Mouse (Mus musculus) heart, postnatal 25 days (tissue): Measurements from ENCODE around the gene Msrb2. TPM values are rescaled to one million over a fixed set of nuclear protein-coding genes. Genes with fewer than 3 reads are reported as not detected.

ENCODE experiments used
- DNase-seq: peaks from one replicate; pipeline ENCODE4 v3.0.0; 2022; ENCODE audit warnings: low spot score
- intact Hi-C: fragments of 180-260 bp; cut with DNase I; formaldehyde crosslinking; loops from one replicate; pipeline ENCODE4 v1.15.1; 2025
- total RNA-seq, 2 experiments: library from RNA; stranded (reverse); gene quantifications; 2 replicates each; pipeline ENCODE4 v1.2.3; 2021

Gene Msrb2
- total RNA-seq, result 10 to 100 TPM; 59.2 to 64.0 TPM

GRCm38 (mm10) chr2:19371390-19372158, at the start of gene Msrb2:
TSS of gene Msrb2 (plus strand) at chr2:19371440.
- intact Hi-C loops, result no loop called here
- DNase-seq, result peak; percentile 53

- intact Hi-C loops, result no loop called here
- no peak for DNase-seq
Observed at GRCm38 (mm10) chr2:19322448-19322847, 48.8 kb upstream of the Msrb2 start.

GRCm38 (mm10) chr2:19326376-19326775, 44.9 kb upstream of the Msrb2 start:
- intact Hi-C loops, result no loop called here
- no peak for DNase-seq

GRCm38 (mm10) chr2:19327811-19328210, 43.4 kb upstream of the Msrb2 start:
- intact Hi-C loops, result no loop called here
- no peak for DNase-seq

- intact Hi-C loops, result loop anchor here (2.0 to 10.0 kb wide), 5 partner anchors 67 to 1919 kb away; partner anchors contain the start of gene Dnajc1
- peak; percentile 17 for DNase-seq
Observed at GRCm38 (mm10) chr2:19343901-19344635, 27.2 kb upstream of the Msrb2 start.

GRCm38 (mm10) chr2:19344636-19345413, 26.4 kb upstream of the Msrb2 start:
- peak; percentile 61 for DNase-seq
- intact Hi-C loops, result loop anchor here (2.0 to 10.0 kb wide), 5 partner anchors 68 to 1920 kb away; partner anchors contain the start of gene Dnajc1

GRCm38 (mm10) chr2:19345414-19345964, 25.8 kb upstream of the Msrb2 start:
- no peak for DNase-seq
- intact Hi-C loops, result loop anchor here (2.0 to 10.0 kb wide), 3 partner anchors 69 to 1921 kb away; no protein-coding TSS in a partner anchor

GRCm38 (mm10) chr2:19348454-19348853, 22.8 kb upstream of the Msrb2 start:
- DNase-seq, result no peak
- intact Hi-C loops, result loop anchor here (10.0 kb wide), 2 partner anchors 1324 to 1924 kb away; no protein-coding TSS in a partner anchor

GRCm38 (mm10) chr2:19350167-19350566, 21.1 kb upstream of the Msrb2 start:
- intact Hi-C loops, result no loop called here

GRCm38 (mm10) chr2:19351615-19352253, 19.5 kb upstream of the Msrb2 start:
- DNase-seq, result no peak
- intact Hi-C loops, result no loop called here

More at GRCm38 (mm10) chr2:19350167-19350566, 21.1 kb upstream of the Msrb2 start:
- no peak for DNase-seq

- intact Hi-C loops, result no loop called here
Observed at GRCm38 (mm10) chr2:19353158-19353557, 18.1 kb upstream of the Msrb2 start.

GRCm38 (mm10) chr2:19362880-19363279, 8.4 kb upstream of the Msrb2 start:
- intact Hi-C loops, result no loop called here
- DNase-seq, result no peak

More at GRCm38 (mm10) chr2:19353158-19353557, 18.1 kb upstream of the Msrb2 start:
- no peak for DNase-seq

GRCm38 (mm10) chr2:19366426-19366825, 4.8 kb upstream of the Msrb2 start:
- intact Hi-C loops, result no loop called here
- DNase-seq, result no peak

GRCm38 (mm10) chr2:19367114-19367513, 4.1 kb upstream of the Msrb2 start:
- intact Hi-C loops, result no loop called here
- no peak for DNase-seq

- intact Hi-C loops, result no loop called here
- no peak for DNase-seq
Observed at GRCm38 (mm10) chr2:19373695-19374094, 2.5 kb downstream of the Msrb2 start.

- intact Hi-C loops, result no loop called here
- DNase-seq, result no peak
Observed at GRCm38 (mm10) chr2:19380446-19380950, 9.3 kb downstream of the Msrb2 start.

GRCm38 (mm10) chr2:19380986-19381385, 9.7 kb downstream of the Msrb2 start:
- DNase-seq, result no peak
- intact Hi-C loops, result no loop called here

- intact Hi-C loops, result no loop called here
- no peak for DNase-seq
Observed at GRCm38 (mm10) chr2:19382206-19382605, 11.0 kb downstream of the Msrb2 start.

GRCm38 (mm10) chr2:19383006-19383405, 11.8 kb downstream of the Msrb2 start:
- intact Hi-C loops, result no loop called here

More at GRCm38 (mm10) chr2:19383006-19383405, 11.8 kb downstream of the Msrb2 start:
- no peak for DNase-seq
